Mouse (Mus musculus) bone marrow, adult 2 months (tissue): ENCODE results near the gene Pik3r6.

Experiments
- CTCF ChIP-seq: fragments of 200-500 bp; IDR thresholded peaks from 2 replicates; pipeline ENCODE4 v1.5.1; 2011; ENCODE audit warnings: low read length, control low read depth; ENCODE audit not compliant: control insufficient read depth, insufficient read depth
- POLR2A ChIP-seq: fragments of 200-500 bp; IDR thresholded peaks from 2 replicates; pipeline ENCODE4 v1.6.1; 2011; ENCODE audit warnings: low read depth, mild to moderate bottlenecking, control low read depth, low read length, borderline replicate concordance; ENCODE audit not compliant: control insufficient read depth

- TF ChIP-seq CTCF = peak; percentile 68
- TF ChIP-seq POLR2A = no peak
Measured at GRCm38 (mm10) chr11:68549597-68549996, 46.8 kb downstream of the Pik3r6 start.
